Mouse (Mus musculus) right cerebral cortex, postnatal 14 days (tissue): Measurements from ENCODE around the gene Nupl2.

Experiments used
- DNase-seq: peaks from one replicate; pipeline ENCODE4 v3.0.0; 2022

Nupl2 gene

DNA sequence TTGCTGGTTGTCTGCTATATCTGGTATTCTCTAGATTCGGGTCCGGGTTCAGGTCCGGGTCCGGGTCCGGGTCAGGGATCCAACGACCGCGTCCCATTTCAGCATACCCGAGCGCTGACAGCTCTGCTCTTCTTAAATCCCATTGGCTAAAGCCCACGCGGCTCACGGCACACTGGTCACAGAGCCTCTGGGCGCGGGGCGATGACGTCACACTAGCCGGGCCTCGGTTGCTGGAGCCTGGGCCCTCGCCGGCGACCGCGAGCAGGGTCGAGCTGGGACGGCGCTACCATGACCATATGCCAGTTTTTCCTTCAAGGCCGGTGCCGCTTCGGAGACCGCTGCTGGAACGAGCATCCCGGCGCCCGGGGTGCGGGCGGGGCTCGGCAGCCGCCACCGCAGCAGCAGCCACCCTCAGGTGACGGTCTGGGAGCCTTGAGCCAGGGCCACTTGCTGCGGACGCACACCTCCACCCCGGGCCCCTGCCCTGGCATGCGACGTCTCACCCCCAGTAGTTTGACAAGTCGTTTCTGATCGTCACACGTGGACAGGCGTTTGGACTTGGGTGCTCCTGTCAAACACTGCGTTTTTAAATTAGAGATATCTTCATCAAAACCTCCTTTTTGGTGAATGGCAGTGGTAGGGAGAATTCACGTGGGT, at the start of gene Nupl2:
Gene Nupl2 (plus strand): TSS at position 175 of the 657 bp plus-strand sequence.
- peak; percentile 98 for DNase-seq

GRCm38 (mm10) chr5:24122221-24122620, 42.5 kb upstream of the Nupl2 start:
- no peak for DNase-seq

DNA sequence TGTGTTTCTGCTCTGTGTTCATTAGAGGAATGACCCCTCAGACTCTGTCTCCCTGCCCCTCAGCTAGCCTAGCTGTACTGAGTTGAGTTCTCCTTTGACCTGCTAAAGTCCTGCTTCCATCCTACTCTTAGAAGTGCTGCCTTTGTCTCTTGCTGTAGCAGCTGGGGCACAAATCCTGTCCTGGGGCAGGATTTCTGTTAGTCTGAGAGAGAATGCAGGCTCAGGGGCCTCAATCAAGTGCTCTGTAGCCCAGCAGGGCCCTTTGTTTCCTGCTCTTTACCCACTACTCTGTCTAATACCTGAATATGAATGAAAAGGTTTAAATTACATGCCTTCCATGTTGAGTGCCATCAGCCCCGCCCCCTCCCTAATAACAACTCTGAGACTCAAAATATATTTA, 40.6 kb upstream of the Nupl2 start:
- DNase-seq, result no peak

- DNase-seq, result no peak
These were observed 40.0 kb upstream of the Nupl2 start for GRCm38 (mm10) chr5:24124579-24125276.

DNA sequence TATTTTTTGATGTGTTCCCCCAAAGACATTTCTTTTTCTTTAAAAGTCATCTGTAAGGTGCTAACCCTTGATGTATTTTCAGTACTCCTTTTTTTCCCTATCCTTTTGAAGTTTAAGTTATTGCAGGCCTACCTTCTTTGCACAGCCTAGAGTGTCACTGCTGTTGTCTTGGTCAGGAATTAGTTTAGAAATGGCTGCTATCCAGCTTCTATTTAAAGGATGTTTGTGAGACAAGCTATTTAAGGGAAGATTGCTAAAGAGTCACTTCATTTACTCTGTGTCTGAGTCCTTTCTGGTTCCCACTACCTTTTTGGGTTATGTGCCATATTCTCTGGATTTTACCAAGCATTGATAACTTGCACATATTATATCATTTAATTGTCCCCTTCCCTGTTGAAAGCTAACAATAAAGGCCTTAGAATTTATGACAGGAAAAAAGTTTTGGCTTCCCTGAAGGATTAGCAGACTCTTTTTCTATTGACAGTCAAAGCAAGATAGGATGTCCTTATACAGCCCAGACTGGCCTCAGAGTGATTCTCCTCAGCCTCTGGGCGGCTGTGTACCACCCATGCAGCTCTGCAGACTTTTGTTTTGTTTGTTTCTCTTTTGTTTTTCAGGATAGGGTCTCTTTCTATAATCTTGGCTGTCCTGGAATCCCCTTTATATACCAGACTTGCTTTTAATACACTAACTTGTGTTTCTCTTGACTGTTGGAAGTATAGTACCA, 38.7 kb upstream of the Nupl2 start:
- DNase-seq, result no peak

DNA sequence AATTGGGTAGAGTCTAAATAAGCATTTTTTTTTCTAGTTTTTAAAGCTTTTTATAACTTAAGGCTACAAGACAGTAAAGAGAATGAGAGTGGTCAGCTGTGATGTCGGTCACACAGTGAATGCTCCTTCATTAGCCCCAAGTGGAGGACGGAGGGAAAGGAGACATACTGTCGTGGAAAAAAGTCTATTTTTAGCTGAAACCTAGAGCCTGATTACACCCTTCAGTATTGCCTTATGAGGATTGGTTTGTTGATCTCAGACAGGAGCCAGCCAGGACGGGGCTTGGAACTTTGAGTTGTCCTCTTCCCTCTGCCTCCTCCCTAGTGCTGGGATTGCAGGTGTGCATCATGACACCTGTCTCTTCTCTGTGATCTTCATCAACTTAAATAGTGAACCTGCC, 37.8 kb upstream of the Nupl2 start:
- no peak for DNase-seq

DNA sequence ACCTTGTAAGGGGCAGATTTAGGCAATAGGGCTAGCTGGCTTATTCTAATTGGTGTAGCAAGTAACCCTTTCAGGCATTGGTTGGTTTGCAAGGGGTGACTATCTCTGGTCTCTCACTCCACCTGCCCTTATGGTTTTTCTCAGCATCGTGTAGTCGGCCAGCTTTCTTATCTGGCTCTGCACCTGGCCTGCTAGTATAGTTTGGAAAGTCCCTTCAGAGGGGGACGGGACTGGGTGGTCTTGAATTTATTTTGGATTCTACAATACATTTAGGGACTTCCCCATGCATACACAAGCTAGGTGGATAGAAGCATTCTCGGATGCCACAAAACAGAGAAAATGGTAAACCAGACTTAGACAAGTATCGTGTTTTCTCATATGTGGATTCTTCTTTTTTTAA, 17.8 kb upstream of the Nupl2 start:
- DNase-seq, result no peak

- DNase-seq, result no peak
These were observed 12.6 kb upstream of the Nupl2 start for GRCm38 (mm10) chr5:24152199-24152598.

DNA sequence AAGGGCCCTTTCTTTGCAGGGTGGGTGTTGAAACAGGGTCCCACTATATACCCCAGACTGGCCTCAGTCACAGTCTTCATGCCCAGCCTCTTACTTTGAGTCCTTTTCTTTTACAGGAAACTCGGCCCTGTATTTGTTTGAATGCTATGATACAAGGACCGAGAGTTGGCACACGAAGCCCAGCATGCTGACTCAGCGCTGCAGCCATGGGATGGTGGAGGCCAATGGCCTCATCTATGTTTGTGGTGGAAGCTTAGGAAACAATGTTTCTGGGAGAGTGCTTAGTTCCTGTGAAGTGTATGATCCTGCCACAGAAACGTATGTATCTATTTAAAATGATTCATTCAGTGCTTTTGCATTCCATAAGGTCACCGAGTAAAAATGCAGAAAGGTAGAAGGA, 8.0 kb upstream of the Nupl2 start:
- no peak for DNase-seq

DNA sequence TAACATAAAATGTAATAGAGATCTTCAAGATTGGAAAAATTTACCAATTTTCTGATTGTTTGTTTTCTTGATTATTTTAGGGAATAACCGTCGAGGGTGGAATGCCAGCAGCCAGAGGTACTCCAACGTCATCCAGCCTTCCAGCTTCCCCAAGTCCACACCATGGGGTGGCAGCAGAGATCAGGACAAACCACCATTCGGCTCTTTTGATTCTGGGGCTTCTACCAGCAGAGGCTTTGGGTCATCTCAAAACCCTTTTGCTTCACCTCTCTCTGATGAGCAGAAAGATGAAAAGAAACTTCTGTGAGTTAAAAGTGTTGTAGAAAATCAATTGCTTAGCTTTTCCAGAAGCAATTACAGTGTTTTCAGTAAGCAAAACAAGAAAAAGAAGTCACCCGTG, 2.5 kb downstream of the Nupl2 start:
- peak; percentile 21 for DNase-seq

GRCm38 (mm10) chr5:24169881-24170280, 5.1 kb downstream of the Nupl2 start:
- no peak for DNase-seq

DNA sequence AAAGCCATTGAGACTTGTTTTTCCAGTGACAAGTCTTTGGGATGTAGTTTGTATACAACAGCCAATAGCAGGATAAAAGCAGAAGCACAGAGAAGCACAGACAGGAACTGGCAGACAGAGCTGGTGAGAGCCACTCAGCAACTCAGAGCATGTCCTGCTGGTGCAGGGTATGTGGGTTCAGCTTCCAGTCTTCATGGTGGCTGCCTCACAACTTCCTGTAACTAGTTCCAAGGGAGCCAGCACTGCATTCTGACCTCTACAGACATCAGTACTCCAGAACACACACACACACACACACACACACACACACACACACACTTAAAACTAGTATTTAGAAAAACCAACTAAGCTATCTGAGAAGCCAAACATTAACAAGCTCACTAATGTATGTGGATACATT, 7.3 kb downstream of the Nupl2 start:
- no peak for DNase-seq

GRCm38 (mm10) chr5:24181514-24182295, 16.9 kb downstream of the Nupl2 start:
- DNase-seq, result no peak

- DNase-seq, result no peak
These were observed 17.6 kb downstream of the Nupl2 start for GRCm38 (mm10) chr5:24182296-24182734.

DNA sequence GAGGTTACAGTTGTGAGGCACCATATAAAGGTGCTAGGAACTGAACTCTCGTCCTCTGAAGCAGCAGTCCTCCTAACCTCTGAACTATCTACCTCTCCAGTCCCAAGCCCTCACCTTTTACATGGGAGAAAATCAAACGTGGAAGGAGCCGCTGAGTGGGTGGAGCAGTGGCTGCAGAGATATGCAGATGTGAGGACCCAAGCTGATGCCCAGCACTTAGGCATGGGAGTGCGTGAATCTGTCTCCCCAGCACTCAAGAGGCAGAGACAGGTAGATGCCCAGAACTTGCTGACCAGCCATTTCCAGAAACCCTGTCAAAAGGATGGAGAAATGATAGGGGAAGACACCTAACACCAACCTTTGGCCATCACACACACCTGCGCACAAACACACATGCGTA, 18.3 kb downstream of the Nupl2 start:
- no peak for DNase-seq

- no peak for DNase-seq
These were observed 19.2 kb downstream of the Nupl2 start for GRCm38 (mm10) chr5:24184011-24184410.

DNA sequence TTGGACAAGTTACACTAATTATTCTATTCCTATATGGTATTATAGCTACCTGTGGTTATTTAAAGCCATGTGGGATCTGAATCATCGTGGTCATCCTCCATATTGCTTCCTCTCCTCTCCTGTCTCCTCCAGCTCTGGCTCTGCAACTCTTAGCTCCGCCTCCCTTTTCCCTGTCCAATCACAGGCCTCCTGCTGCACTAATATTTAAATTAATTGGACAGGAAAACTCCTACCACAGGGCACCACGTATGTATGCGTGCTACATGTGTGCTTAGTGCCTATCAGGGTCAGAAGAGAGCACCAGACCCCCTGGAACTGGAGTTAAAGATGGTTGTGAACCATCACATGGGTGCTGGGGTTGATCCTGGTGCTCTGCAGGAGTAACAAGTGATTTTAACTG, 23.7 kb downstream of the Nupl2 start:
- no peak for DNase-seq

- no peak for DNase-seq
These were observed 27.1 kb downstream of the Nupl2 start for GRCm38 (mm10) chr5:24191821-24192220.

DNA sequence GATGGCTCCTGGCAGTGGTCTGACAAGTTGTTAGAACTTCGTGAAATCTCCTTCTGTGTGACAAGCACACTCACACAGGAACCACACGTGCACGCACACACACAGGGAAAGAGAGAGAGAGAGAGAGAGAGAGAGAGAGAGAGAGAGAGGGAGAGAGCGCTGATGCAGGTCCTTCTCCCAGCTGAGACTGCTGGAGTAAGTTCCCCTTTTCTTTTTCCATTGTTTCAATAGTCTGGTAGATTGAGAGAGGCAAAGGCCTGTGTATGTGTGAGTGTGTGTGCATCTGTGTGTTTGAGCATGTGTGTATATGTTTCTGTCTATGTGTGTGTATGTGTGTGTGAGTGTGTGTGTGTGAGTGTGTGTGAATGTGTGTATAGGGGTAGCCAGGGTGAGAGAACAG, 36.2 kb downstream of the Nupl2 start:
- DNase-seq, result no peak

DNA sequence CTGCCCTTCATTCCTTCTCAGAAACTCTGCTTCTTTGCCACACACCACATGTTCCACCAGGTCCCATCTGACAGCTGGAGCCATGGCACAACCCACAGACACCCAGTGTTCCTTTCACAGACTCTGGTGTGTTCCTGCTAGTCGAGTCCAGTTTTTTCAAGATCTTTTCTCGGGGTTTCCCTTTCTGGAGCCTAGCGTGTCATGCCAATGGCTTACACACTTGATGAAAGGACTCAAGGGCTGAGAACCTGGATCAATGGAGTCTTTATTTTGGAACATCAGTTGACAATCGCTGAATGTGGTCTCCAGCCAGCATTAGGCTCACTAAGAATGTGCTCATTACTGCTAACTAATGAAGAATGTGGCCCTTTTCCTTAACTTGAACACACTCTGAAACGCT, 37.7 kb downstream of the Nupl2 start:
- DNase-seq, result no peak

DNA sequence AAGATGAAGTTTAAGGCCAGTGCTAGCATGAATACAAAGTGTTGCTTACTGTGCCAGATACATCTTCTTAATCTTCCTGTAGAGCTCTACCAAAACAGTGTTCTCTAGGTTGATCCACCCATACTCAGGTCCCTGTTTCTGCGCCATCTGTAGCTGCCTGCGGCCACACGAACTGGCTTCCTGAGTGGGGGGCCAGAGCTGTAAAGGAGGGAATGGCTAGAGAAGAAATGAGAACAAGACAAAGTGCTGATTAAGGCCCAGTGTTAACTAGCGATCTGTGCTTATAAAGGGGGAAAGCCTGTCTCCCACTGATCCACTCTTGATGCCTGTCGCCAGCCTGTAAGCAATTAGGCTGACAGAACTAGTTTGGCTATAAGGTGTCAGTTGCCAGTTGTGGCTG, 38.5 kb downstream of the Nupl2 start:
- no peak for DNase-seq

DNA sequence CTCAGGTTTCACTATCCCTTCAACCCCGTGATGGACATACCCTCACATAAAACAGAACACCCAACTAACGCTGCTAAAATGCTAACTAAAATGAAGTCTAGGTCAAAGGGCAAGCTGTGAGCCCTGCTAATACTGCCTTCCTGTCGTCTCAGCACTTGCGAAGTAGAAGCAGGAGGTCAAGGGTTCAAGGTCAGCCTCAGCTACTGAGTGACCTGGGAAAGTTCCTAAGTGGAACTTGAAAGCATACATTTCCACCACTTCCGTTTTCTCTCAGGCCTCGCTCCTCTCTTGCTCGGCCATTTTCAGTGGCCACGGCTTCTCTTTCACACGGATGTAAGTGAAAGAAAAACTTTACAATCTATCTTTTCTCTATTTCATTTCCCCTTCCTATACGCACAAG, 43.2 kb downstream of the Nupl2 start:
- DNase-seq, result no peak

- no peak for DNase-seq
These were observed 43.7 kb downstream of the Nupl2 start for GRCm38 (mm10) chr5:24208505-24208904.
